Mouse (Mus musculus) urinary bladder, postnatal 25 days (tissue): ENCODE measurements around the gene Polr2m.
"Not testable (repeated sequence)": the region's sequence is repeated elsewhere in the genome, so short reads cannot be mapped to it uniquely, and the experiment has no call there.

Experiments
- DNase-seq: peaks from one replicate; pipeline ENCODE4 v3.0.0; 2022; ENCODE audit warnings: low spot score

Polr2m gene

DNA sequence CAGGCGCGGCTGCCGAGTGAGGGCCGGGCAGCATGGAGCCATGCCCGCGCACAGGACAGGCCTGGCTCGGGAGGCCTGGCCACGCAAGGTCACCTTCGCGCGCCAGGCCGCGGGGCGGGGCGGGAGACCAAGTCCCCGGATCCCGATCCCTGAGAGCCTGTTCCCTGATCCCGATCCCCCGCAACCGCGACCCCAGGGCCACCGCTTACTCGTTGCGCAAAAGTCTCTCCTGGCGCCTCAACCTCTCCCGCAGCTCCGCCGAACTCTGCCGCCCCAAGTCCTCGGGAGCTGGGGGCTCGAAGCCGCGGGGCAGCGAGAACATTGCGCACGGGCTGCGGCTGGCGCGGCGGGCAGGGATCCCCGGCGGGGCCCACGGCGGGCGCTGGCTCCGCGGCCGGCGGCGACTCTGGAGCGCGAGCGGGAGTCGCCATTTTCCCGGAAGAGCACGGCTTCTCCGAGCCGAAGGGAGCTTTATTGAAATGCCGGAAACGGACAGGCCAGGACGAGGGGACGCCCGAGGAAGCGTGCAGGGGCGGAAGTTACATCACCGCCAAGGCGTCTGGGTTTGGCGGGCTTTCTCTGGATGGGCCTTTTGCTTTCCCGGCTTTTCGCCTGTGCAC is at the start of gene Polr2m:
Gene Polr2m (minus strand): TSS at position 461 of the 620 bp plus-strand sequence.
- DNase-seq: peak; percentile 94

DNA sequence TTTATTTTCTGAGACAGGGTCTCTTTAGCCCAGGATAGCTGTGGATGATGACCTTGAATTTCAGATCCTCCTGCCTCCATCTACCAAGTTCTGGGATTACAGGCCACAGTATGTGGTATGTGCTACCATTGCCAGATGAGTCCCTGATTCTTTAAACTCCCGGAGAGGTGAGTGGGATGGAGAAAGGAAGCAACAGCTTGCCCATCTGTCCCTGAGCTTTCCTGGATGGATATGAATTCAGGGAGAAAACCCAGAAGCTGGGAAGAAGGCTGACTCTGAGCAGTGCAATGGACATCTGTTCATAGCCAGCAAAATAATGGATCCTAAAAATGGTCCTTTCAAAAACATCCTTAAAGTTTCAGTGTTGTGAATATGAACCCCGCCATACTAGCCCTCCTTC is 49.3 kb upstream of the Polr2m start:
- no peak for DNase-seq

GRCm38 (mm10) chr9:71529960-71530359 is 44.2 kb upstream of the Polr2m start:
- DNase-seq: no peak

- DNase-seq: no peak
These were observed 41.7 kb upstream of the Polr2m start for GRCm38 (mm10) chr9:71527438-71527837.

DNA sequence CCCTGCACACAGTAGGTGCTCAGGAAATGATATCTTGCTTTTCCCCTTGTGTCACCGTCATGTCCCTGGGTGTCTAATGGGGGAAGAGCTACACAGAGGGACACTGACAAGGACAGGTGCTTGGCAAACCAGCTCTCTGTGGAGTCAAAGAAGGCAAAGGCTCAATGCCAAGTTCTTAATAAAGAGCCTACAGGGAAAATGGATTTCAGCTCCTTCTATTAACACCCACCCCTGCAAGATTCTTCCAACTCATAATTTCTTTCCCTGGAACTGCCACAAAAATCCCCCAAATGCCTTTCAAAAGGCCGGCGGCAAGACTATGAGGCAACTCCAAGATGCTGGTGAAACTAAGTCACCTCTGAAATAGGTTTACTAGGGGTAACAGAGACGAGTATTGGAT is 38.2 kb upstream of the Polr2m start:
- DNase-seq: no peak

GRCm38 (mm10) chr9:71519836-71520235 is 34.1 kb upstream of the Polr2m start:
- DNase-seq: no peak

- DNase-seq: no peak
These were observed 31.8 kb upstream of the Polr2m start for GRCm38 (mm10) chr9:71517487-71517886.

DNA sequence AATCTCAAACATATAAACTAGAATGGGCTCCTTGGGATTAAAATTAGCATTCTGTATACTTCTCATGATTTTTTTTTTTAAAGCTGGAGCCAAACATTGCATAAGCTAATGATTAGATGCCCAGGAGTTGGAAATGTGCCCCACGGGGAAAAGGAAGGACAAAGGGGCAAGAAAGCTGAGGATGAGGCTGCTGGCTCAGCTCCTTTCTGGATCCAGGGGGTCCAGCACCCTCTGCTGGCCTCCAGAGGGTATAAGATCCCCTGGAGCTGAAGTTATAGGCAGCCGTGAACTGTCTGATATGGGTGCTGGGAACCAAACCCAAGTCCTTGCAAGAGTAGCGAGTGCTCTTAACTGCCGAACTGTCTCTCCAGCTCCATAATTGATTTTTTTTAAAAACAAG is 30.1 kb upstream of the Polr2m start:
- DNase-seq: no peak

GRCm38 (mm10) chr9:71513566-71513965 is 27.8 kb upstream of the Polr2m start:
- no peak for DNase-seq

DNA sequence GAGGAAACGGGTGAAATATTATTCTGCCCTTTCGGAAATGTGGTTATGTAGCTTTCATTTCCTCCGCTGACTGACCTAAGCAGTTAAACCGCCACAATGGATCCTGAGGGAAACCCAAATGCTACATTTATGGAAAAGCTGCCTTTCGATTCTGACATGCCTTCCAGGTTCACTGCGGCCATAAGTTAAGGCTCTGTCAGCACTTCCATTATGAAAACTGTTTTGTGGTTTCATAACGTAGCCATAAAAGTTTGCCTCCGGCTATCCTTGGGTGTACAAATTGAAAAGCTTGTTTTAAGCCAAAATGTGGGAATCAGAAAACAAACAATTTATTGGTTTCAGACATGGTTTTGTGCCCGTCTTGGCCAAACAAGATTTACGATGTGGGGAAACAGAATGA is 27.2 kb upstream of the Polr2m start:
- DNase-seq: no peak

DNA sequence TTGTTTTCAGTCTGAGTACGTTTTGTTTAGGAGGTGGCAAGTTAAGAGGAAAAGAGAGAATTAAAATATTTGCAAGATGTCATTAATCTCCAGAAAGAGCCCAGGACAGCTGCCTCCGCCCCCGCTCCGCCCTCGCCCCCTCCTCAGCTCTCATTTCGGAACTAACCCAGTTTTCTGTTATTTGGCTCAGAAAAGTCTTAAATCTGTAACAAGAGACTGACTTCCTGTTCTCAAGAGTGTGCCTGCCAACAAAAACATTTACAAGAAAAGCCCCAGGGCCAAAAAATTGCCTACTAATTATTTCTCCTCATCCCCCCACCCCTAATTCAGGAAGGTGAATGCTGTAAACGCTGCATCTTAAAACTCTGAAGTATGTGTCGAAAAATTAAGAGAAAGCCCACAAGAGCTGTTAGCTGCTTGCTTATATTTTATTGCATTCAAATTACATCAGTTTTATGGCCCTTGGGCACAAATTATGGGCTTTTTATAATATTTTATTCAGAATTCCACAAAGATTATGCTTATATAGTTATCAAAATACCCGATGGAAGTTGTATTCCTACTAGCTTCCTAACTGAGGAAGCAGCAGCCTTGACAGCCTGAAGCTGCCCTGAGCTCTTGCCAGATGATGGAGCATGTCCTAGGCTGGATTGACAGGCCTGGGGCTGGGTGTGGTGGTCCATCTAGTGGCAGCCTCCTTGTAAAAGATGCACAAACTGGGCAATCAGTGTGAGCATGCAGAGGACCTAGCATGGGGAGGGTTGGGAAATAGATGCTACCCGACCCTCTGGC is 12.9 kb upstream of the Polr2m start:
- DNase-seq: no peak

GRCm38 (mm10) chr9:71496637-71497036 is 10.9 kb upstream of the Polr2m start:
- DNase-seq: no peak

DNA sequence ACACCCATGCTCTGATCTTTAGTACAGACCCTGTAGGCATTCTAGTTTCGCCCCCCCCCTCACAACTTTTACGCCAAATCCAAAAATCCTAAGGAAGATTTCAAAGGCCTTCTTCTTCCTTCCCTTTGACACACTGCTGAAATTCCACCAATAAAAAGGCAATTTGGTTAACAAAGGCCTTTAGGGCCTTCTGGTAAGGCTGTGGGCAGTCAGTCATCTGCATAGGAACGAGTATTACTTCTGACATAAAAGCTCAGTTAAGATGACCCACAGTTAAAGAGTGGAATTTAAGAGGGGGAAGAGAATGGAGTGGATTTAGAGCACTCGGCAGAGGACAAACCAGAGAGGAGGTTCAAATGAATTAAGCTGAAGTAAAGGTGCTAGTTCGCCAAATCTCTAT is 8.0 kb upstream of the Polr2m start:
- DNase-seq: no peak

DNA sequence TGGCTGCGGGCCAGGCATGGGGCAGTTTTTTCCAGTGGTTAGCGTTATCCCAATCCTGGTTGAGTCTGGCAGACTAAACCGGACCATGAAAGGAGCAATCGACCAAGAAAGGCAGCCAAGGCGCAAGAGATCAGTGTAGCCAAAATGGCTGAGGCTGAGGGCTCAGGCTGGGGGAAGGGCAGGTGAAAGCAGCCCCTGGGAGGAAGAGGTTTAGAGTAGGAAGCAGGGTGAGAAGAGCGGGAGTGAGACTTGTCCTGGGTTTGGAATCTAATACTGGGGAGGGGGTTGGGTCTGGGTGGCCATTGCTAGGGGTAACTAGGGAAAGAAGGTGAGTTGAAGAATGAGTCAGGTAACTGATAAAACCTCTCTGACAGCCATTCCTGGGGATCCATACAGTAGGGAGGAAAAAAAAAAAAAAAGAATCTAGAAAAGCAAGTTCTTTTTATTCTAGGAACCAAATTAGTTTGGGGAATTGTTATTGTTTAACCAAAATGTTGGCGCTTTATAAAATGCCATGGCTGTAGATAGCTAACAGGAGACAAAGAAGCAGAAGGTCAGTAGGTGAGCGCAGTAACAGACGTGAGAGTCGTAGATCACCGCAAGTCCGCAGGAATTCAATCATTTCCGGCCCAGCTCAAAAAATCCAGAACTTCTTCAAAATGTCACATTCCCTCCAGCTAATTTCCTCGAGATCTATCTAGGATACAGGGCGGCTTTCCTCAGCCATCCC is 6.7 kb upstream of the Polr2m start:
- no peak for DNase-seq

- DNase-seq: no peak
These were observed 4.3 kb upstream of the Polr2m start for GRCm38 (mm10) chr9:71490076-71490475.

DNA sequence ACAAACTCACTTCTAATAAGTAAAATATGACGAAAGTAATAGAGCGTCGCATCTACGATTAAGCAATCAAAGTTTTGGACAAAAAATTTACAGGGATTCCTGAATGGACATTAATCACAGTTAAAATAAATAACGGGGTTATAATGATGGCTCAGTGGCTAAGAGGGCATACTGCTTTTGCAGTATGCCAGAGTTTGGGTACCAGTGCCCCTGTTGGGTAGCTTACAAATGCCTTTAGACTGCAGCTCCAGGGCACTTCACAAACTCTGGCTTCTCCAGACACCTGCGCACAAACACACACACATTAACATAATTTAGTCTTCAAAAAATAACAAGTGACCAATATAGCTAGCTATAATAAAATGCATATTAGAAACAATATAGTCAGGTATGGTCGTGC is 392 bp upstream of the Polr2m start:
- DNase-seq: no peak

DNA sequence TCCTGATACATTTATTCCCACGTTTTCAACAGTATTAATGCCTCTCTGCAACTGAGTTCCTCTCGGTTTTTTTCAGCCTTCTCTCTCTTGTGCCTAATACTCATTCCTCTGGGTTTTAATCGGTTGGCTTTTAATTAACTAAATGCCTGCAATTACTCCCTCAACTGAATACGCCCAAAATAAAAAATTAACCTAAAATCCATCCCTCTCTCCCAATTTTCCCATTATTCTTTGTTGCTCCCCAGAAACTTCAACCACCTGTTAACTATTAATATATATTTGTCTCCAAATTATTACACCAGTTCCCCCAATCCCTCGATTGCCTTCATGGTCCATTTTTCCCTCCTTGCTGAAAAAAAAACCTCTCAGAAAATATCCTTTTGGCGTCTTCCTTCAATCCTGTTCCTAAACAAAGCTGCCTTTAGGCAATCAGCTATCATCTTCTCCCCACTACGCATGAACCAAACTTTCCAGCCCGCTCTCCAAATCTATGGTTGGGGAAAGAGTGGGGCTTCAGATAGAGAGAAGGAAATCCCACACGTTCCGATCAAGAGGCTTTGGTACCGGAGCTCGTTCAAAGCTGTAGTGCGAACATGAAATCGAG is 762 bp downstream of the Polr2m start:
- no peak for DNase-seq

GRCm38 (mm10) chr9:71483872-71484271 is 1.9 kb downstream of the Polr2m start:
- DNase-seq: not testable (repeated sequence)

DNA sequence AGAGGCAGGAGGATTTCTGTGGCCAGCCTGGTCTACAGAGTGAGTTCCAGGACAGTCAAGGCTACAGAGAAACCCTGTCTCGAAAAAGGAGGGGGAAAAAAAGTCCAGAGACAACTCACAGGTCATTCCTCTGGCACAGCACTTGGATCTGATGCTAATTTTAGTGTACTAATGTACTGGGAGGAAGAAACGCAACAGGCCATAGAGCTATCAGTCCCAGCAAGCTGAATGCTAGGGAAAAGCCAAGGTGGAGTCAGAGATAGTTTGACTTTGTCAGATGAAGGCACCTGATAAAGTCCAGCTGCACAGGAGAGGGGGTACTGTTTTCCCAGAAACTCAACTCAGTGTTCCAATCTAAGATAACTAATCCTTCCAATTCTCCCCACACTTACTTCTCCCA is 5.4 kb downstream of the Polr2m start:
- no peak for DNase-seq

GRCm38 (mm10) chr9:71479413-71479812 is 6.3 kb downstream of the Polr2m start:
- DNase-seq: no peak

DNA sequence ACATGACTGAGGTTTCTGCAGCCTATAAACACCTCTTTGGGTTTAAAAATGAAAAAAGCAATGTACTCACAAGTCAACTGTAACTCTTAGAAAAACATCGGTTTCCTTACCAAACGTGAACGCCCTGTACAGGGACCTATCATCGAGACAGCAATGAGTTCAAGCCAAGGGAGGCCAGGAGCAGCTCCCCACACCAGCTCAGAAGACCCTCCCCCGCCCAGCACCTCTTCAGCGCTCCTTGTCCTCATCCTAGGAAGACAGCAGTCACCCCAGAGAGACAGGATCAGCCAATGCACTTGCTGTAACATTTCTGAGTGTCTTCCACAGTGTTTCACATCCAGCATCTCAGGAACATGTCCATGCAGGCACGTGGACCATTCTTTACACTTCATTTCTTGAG is 7.1 kb downstream of the Polr2m start:
- no peak for DNase-seq

DNA sequence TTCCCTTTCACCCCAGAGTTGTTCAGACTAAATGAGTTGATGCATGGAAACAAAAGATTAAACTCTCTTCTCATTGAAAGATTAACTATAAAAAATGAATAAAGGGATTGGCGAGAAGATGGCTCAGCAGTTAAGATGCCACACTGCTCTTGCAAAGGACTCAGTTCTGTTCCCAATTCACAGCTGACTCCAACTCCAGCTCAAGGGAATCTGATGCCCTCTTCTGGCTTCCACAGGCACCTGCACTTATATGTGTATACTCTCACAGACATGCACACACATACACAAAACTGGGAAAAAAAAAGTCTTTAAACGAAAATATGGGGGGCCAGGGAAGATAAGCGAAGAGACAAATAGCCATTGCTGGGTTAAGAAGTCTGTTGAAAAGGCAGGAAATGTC is 9.1 kb downstream of the Polr2m start:
- no peak for DNase-seq

DNA sequence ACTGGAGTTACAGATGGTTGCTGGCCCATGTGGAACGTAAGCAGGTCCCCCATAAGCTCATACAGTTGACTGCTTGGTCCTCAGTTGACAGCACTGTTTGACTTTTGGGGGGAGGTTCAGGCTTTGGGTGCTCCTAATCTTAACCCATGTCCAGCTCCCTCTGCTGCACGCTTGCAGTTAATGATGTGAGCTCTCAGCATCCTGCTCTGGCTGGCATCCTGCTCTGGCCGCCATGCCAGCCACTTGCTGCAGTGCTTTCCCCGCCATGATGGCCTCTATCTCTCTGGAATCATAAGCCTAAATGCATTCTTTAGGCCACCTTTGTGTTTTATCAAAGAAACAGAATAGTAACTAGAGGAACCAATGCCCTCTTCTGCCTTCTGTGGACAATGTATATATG is 10.2 kb downstream of the Polr2m start:
- DNase-seq: no peak
